Comparison of ENCODE assay signal across 8 mouse cellular contexts in genomic region chrX:51204626-51205547, GRCm38 (mm10). TPM values are rescaled to one million over a fixed set of nuclear protein-coding genes. Genes with fewer than 3 reads are reported as not detected.
A peak's percentile ranks its signal among the peaks of the same experiment; 100 is the strongest.
DNase-seq lines count a peak whose midpoint lies in the region; ATAC-seq and TF ChIP-seq lines count a peak whose summit lies in the region.

No protein-coding gene starts in this region.

- H3K4me2 ChIP-seq in hindbrain, embryonic 13.5 days = peak overlapping the region; percentile 80
- H3K4me2 ChIP-seq in liver, embryonic 11.5 days = peak overlapping the region; percentile 75

- peak; percentile 71 for ATAC-seq in G1E (ENCODE audit: extremely low read depth, insufficient number of reproducible peaks, low FRiP score, poor library complexity, severe bottlenecking)
- ATAC-seq in hindbrain, embryonic 13.5 days (ENCODE audit: low FRiP score) = peak; percentile 87
- peak; percentile 88 for ATAC-seq in liver, embryonic 11.5 days (replicated peaks; ENCODE audit: low FRiP score)
- peak; percentile 82 for ATAC-seq in monocyte, adult 5-6 weeks (replicated peaks; ENCODE audit: insufficient number of reproducible peaks, low FRiP score, low TSS enrichment, poor library complexity, severe bottlenecking)

- H3K27me3 ChIP-seq in G1E (ENCODE audit: insufficient read depth, low read length) = no peaks in the 10 kb centered on the region
- H3K27me3 ChIP-seq in forebrain, embryonic 10.5 days (ENCODE audit: poor library complexity, severe bottlenecking) = peaks cover 42% of the 10 kb centered on the region
- peaks cover 30% of the 10 kb centered on the region for H3K27me3 ChIP-seq in hindbrain, embryonic 13.5 days
- H3K27me3 ChIP-seq in liver, embryonic 11.5 days (replicated peaks; ENCODE audit: control insufficient read depth, insufficient read depth, low read length) = peaks cover 6% of the 10 kb centered on the region

- WGBS in forebrain, embryonic 10.5 days = 21% methylated on average over 60 of the region's 67 CpGs
- WGBS in hindbrain, embryonic 13.5 days = 17% methylated on average over 34 of the region's 67 CpGs
- 18% methylated on average over 41 of the region's 67 CpGs for WGBS in liver, embryonic 11.5 days

- H3K4me1 ChIP-seq in G1E (ENCODE audit: insufficient read depth, low read depth, low read length) = peaks cover 7% of the 10 kb centered on the region; the same call in 1 of the 2 replicates
- H3K4me1 ChIP-seq in forebrain, embryonic 10.5 days = peaks cover 3% of the 10 kb centered on the region
- no peaks in the 10 kb centered on the region for H3K4me1 ChIP-seq in hindbrain, embryonic 13.5 days (replicated peaks)
- H3K4me1 ChIP-seq in liver, embryonic 11.5 days (replicated peaks; ENCODE audit: control insufficient read depth, insufficient read depth, low read length) = no peaks in the 10 kb centered on the region; the same call in 1 of the 2 replicates

- H3K4me3 ChIP-seq in G1E (ENCODE audit: low read depth, low read length) = peak overlapping the region; percentile 75
- peak overlapping the region; percentile 63 for H3K4me3 ChIP-seq in forebrain, embryonic 10.5 days
- H3K4me3 ChIP-seq in hindbrain, embryonic 13.5 days = peak overlapping the region; percentile 52
- peak overlapping the region; percentile 58 for H3K4me3 ChIP-seq in liver, embryonic 11.5 days (ENCODE audit: low read depth, low read length)

- peak overlapping the region; percentile 39; the same call in 1 of the 2 replicates for H3K9ac ChIP-seq in hindbrain, embryonic 13.5 days
- peak overlapping the region; percentile 65 for H3K9ac ChIP-seq in liver, embryonic 11.5 days (ENCODE audit: low read depth, low read length)

- no peaks in the 10 kb centered on the region for H3K36me3 ChIP-seq in G1E (replicated peaks)
- no peaks in the 10 kb centered on the region for H3K36me3 ChIP-seq in forebrain, embryonic 10.5 days (replicated peaks)
- H3K36me3 ChIP-seq in hindbrain, embryonic 13.5 days = no peaks in the 10 kb centered on the region
- no peaks in the 10 kb centered on the region for H3K36me3 ChIP-seq in liver, embryonic 11.5 days (ENCODE audit: control insufficient read depth, insufficient read depth, low read length)

- TF ChIP-seq CTCF in G1E (IDR thresholded peaks at IDR 0.05; ENCODE audit: low read depth, low read length) = no peak
- no peak for TF ChIP-seq CTCF in brain, embryonic 14.5 days (IDR thresholded peaks at IDR 0.05; ENCODE audit: borderline replicate concordance, extremely low read depth, insufficient read depth, insufficient read length)

- H3K27ac ChIP-seq in forebrain, embryonic 10.5 days = peak overlapping the region; percentile 89
- no peak overlapping the region for H3K27ac ChIP-seq in hindbrain, embryonic 13.5 days
- no peak overlapping the region; the same call in 1 of the 2 replicates for H3K27ac ChIP-seq in liver, embryonic 11.5 days (ENCODE audit: low read depth, low read length)

- peak; percentile 59 for DNase-seq in G1E (ENCODE audit: low spot score)
- DNase-seq in brain, embryonic 14.5 days (ENCODE audit: low read depth) = peak; percentile 61
- peak; percentile 41 for DNase-seq in forebrain, embryonic 10.5 days (ENCODE audit: extremely low spot score, low spot score)
- DNase-seq in liver, embryonic 11.5 days (ENCODE audit: low spot score) = peak; percentile 59
- peak; percentile 62 for DNase-seq in testis, postnatal 10 days (ENCODE audit: low spot score)
- DNase-seq in left cerebral cortex, adult 9 months (ENCODE audit: low spot score in 2 of 2) = no peak

- no peak for TF ChIP-seq POLR2A in brain, embryonic 14.5 days (IDR thresholded peaks at IDR 0.05; ENCODE audit: borderline replicate concordance, extremely low read depth, insufficient read depth, insufficient read length, poor library complexity, severe bottlenecking)

- no peaks in the 10 kb centered on the region for H3K9me3 ChIP-seq in G1E (replicated peaks)
- H3K9me3 ChIP-seq in forebrain, embryonic 10.5 days = no peaks in the 10 kb centered on the region
- H3K9me3 ChIP-seq in hindbrain, embryonic 13.5 days = no peaks in the 10 kb centered on the region
- H3K9me3 ChIP-seq in liver, embryonic 11.5 days (ENCODE audit: control insufficient read depth, low read length) = no peaks in the 10 kb centered on the region

RNA-seq across cellular contexts. Expression of gene Mbnl3, which starts 1.4 kb away (rescaled TPM):
- total RNA-seq in G1E (2014; fragmentation: Nextera tagmentation) (73.3 and 81.6 TPM in 2 replicates), G1E (2017) (33.0 and 40.4 TPM in 2 replicates)
- polyA plus RNA-seq in G1E (2012) = 0.88 and 1.5 TPM in 2 replicates
- polyA plus RNA-seq in brain, embryonic 14.5 days (2012; rRNA removed) = 1.3 and 2.0 TPM in 2 replicates
- 7.5 and 8.0 TPM in 2 replicates for polyA plus RNA-seq in forebrain, embryonic 10.5 days (2016; fragmentation: Nextera tagmentation; extraction: Ambion mirVana)
- polyA plus RNA-seq in hindbrain, embryonic 13.5 days (2015; fragmentation: Nextera tagmentation; extraction: Ambion mirVana) = 1.4 and 1.7 TPM in 2 replicates
- polyA plus RNA-seq in liver, embryonic 11.5 days (2014; fragmentation: Nextera tagmentation; extraction: Ambion mirVana) = 8.9 and 10.7 TPM in 2 replicates
- total RNA-seq in monocyte, adult 5-6 weeks (2017) = 11.6 to 22.4 TPM (median 12.8 TPM) in 3 replicates

Comparison
In these comparisons a context has a peak if more than half of its experiments do, and no peak if none do; other contexts are left out.
1. DNase-seq: peak in G1E (single experiment), brain, embryonic 14.5 days (single experiment), forebrain, embryonic 10.5 days (single experiment), liver, embryonic 11.5 days (single experiment) and testis, postnatal 10 days (single experiment); none in left cerebral cortex, adult 9 months (0 of 2).
2. Peak in every context shown above with its lines, with median percentiles within 50 percentile points of each other: ATAC-seq and H3K4me3 ChIP-seq.